Comparison of ENCODE assay signal across 10 mouse cellular contexts in genomic region chr7:80111066-80112045, GRCm38 (mm10). TPM values are rescaled to one million over a fixed set of nuclear protein-coding genes. Genes with fewer than 3 reads are reported as not detected.
A peak's percentile ranks its signal among the peaks of the same experiment; 100 is the strongest.
DNase-seq lines count a peak whose midpoint lies in the region; ATAC-seq and TF ChIP-seq lines count a peak whose summit lies in the region.
"Had no signal": no experiment of that assay in that cellular context is flagged by ENCODE, and none has a peak within 500 bp of the region (broad histone marks: within the 10 kb centered on the region; RNA-seq: fewer than 3 reads in every experiment).

No protein-coding gene starts in this region.

- ATAC-seq in frontal cortex, adult (ENCODE audit: low TSS enrichment): 0 out of 2 replicates have a peak, but pooled peaks have one; percentile 17
- no peak for ATAC-seq in liver, postnatal 0 days

- H3K4me1 ChIP-seq in liver, postnatal 0 days (ENCODE audit: insufficient read depth): peaks cover 31% of the 10 kb centered on the region

- no peak for TF ChIP-seq EP300 in liver, postnatal 0 days (IDR thresholded peaks at IDR 0.05; ENCODE audit: low read depth)

- no peak overlapping the region for H3K4me2 ChIP-seq in liver, postnatal 0 days (ENCODE audit: low read depth, low read length)
- H3K4me2 ChIP-seq: liver, embryonic 15.5 days had no signal

- H3K4me3 ChIP-seq in liver, postnatal 0 days (ENCODE audit: low read depth, low read length): no peak overlapping the region
- H3K4me3 ChIP-seq: liver, embryonic 15.5 days had no signal

- H3K27me3 ChIP-seq in liver, postnatal 0 days (ENCODE audit: insufficient read depth, low read length): no peaks in the 10 kb centered on the region
- H3K27me3 ChIP-seq: liver, embryonic 15.5 days had no signal

- H3K36me3 ChIP-seq in liver, postnatal 0 days (replicated peaks; ENCODE audit: insufficient read depth, low read length): no peaks in the 10 kb centered on the region; the same call in 1 of the 2 replicates

- WGBS in liver, postnatal 0 days (ENCODE audit: insufficient replicate concordance): 68% methylated on average over 9 of the region's 9 CpGs

- no peak for TF ChIP-seq CTCF in liver, postnatal 0 days (IDR thresholded peaks at IDR 0.05; ENCODE audit: low read depth)

- no peak for DNase-seq in frontal cortex, postnatal 14 days (ENCODE audit: low spot score in 2 of 2)
- DNase-seq in layer of hippocampus, adult 9-11 months: peak; percentile 75
- DNase-seq in layer of hippocampus, postnatal 25 days (ENCODE audit: extremely low spot score in 1 of 2, low spot score in 1 of 2): no peak
- DNase-seq in Muller cell, postnatal 12 days (ENCODE audit: inconsistent ontology term): peak; percentile 79
- no peak for DNase-seq in liver, postnatal 0 days
- no peak for DNase-seq in ovary, adult 18-20 months (ENCODE audit: low spot score)
- DNase-seq in thymus, postnatal 0 days (ENCODE audit: low spot score): no peak
- DNase-seq: thymus, postnatal 14 days had no signal

- no peaks in the 10 kb centered on the region for H3K9me3 ChIP-seq in liver, postnatal 0 days (ENCODE audit: low read length)
- H3K9me3 ChIP-seq: liver, embryonic 15.5 days had no signal

- H3K9ac ChIP-seq in liver, postnatal 0 days (replicated peaks): no peak overlapping the region
- H3K9ac ChIP-seq: liver, embryonic 15.5 days had no signal

- 0 out of 2 replicates have a peak overlapping the region, but pooled peaks have one; percentile 7 for H3K27ac ChIP-seq in liver, postnatal 0 days (ENCODE audit: low read depth)
- H3K27ac ChIP-seq: liver, embryonic 15.5 days had no signal

RNA-seq across cellular contexts. Expression of gene Idh2, which starts 3.8 kb away (rescaled TPM):
- total RNA-seq in layer of hippocampus, postnatal 25 days (2021): 10 to 100 TPM; 62.2 to 67.0 TPM
- 183 and 184 TPM in 2 replicates for polyA plus RNA-seq in liver, postnatal 0 days (2015; fragmentation: Nextera tagmentation; extraction: Ambion mirVana)
- 322 and 332 TPM in 2 replicates for polyA plus RNA-seq in thymus, postnatal 0 days (2015; fragmentation: Nextera tagmentation; extraction: Ambion mirVana)

Comparison
In these comparisons a context has a peak if more than half of its experiments do, and no peak if none do; other contexts are left out.
1. DNase-seq: peak in layer of hippocampus, adult 9-11 months (single experiment) and Muller cell, postnatal 12 days (single experiment); none in frontal cortex, postnatal 14 days (0 of 2), layer of hippocampus, postnatal 25 days (0 of 2), liver, postnatal 0 days (single experiment), ovary, adult 18-20 months (single experiment) and thymus, postnatal 0 days (single experiment).